Mouse (Mus musculus) 3134 (cell line): ENCODE results near the gene Tshz2.

Experiments
- DNase-seq: peaks from one replicate; pipeline ENCODE4 v3.0.0-alpha.2; 2011; ENCODE audit warnings: low spot score; ENCODE audit not compliant: insufficient read length; ENCODE audit errors: extremely low read depth

Tshz2 gene

GRCm38 (mm10) chr2:169997276-169998049, 364.6 kb downstream of the Tshz2 start:
- no peak for DNase-seq

- DNase-seq, result no peak
Observed at GRCm38 (mm10) chr2:169998878-169999337, 366.1 kb downstream of the Tshz2 start.

- DNase-seq, result no peak
Observed at GRCm38 (mm10) chr2:170002594-170003504, 370.0 kb downstream of the Tshz2 start.

DNA sequence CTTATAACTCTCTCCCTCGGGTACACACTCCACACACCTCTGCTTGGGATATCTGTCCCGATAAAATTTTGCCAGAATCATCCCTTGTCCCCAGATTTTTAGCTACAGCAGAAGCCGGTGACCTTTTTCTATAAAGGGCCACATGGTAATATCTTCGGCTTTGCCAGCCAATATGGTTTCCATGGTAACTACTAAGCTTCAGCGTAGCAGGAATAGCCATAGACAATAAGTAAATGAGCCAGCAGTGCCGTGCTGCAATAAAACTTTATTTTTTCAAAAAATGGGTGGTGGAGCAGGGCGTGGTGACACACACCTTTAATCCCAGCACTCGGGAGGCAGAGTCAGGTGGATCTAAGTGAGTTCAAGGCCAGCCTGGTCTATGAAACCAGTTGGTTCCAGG, 370.9 kb downstream of the Tshz2 start:
- no peak for DNase-seq

GRCm38 (mm10) chr2:170006829-170007228, 374.0 kb downstream of the Tshz2 start:
- no peak for DNase-seq

DNA sequence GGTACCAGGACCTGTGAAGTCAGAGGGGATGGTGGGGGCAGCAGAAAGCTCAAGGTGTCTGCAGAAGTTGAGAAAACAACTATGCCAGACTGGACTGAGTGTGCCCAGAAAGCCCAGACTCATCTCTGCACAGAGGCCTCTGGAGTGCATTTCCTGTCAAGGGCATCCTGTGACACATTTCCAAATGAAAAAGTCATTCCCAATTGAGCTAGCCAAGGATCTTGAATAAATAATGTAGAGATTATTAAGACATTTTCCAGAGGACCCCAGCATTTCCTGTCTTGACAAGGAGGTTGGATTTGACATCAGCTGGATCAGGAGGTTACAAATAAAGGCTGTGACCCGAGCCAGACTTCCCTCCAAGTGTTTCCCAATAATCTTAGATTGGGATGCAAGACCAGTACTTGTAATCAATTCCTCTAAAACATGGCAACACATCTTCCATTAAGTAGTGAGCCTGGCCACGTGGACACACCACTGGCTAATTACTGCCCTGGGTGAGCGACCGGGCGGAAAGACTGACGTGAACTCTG, 374.7 kb downstream of the Tshz2 start:
- no peak for DNase-seq

- no peak for DNase-seq
Observed at GRCm38 (mm10) chr2:170009729-170010128, 376.9 kb downstream of the Tshz2 start.

DNA sequence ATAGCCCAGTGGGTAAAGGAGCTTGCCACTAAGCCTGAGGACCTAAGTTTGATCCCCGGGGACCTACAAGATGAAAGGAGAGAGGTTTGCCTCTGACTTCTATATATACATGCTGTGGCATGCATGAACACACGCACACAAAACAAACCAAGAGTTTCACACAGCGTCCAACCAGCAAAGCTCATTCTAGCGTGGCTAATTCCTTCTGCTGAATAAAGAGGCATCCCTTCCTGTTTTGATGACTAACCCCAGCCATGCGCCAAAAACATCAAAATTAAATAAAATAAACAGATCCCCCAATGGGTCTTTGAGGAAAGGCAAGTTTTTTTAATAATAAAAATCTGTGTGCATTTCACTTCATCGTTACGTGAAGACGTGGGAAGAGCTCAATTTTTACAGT, 379.0 kb downstream of the Tshz2 start:
- DNase-seq, result no peak

GRCm38 (mm10) chr2:170017302-170017701, 384.5 kb downstream of the Tshz2 start:
- DNase-seq, result no peak

GRCm38 (mm10) chr2:170017926-170018325, 385.1 kb downstream of the Tshz2 start:
- no peak for DNase-seq

DNA sequence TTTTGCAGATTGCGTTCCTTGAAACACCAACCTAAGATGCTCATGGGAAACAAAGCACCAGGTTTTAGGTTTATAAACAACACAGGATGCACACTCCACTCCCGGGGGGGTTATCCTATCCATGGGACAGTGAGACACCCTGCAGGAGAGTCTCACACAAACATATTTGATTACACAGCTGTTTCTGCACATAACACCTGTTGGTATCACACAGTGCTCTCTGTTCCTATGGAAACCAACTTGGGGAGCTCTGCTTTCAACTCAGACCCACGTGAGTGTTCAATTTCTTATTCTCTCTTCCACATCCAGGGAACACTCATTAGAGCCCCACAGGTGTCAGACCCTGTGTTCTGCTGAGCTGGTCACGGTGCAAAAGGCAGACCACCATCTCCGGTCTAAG, 390.1 kb downstream of the Tshz2 start:
- DNase-seq, result no peak

DNA sequence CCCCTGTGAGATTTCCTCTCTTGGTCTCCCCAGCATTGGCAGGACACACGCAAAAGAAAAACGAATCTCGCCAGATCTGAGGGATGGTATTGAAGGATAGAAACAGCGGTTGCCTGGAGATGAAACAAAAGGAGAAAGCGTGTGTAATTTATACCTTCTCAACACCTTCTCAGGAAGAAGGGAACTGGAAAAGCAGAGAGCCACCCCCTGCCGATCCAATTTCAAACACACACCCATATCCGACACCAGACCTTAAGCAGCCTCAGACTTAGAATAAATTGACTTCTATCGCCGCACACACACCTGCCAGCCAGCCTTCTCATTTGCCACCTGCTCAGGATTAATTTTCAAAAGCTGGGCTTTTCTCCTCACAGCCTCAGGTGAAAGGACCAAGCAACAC, 390.9 kb downstream of the Tshz2 start:
- DNase-seq, result no peak

GRCm38 (mm10) chr2:170024939-170025338, 392.1 kb downstream of the Tshz2 start:
- no peak for DNase-seq

GRCm38 (mm10) chr2:170025896-170026295, 393.1 kb downstream of the Tshz2 start:
- no peak for DNase-seq

DNA sequence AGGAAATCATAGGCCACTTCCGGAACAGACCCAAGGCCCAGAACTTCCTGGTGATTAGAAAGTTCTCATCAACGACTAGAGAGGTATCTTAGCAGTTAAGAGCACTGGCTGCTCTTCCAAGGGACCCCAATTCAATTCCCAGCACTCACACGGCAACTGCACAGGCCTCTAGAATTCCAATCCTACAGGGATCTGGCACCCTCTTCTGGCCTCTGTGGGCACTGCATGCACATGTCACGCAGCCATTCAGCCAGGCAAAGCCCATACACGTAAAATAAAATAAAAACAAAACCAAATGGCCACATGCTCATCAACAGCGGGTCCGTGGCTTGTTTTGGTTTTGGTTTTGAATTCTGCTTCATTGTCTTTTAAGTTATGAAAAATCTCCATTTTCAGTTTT, 395.0 kb downstream of the Tshz2 start:
- DNase-seq, result no peak

DNA sequence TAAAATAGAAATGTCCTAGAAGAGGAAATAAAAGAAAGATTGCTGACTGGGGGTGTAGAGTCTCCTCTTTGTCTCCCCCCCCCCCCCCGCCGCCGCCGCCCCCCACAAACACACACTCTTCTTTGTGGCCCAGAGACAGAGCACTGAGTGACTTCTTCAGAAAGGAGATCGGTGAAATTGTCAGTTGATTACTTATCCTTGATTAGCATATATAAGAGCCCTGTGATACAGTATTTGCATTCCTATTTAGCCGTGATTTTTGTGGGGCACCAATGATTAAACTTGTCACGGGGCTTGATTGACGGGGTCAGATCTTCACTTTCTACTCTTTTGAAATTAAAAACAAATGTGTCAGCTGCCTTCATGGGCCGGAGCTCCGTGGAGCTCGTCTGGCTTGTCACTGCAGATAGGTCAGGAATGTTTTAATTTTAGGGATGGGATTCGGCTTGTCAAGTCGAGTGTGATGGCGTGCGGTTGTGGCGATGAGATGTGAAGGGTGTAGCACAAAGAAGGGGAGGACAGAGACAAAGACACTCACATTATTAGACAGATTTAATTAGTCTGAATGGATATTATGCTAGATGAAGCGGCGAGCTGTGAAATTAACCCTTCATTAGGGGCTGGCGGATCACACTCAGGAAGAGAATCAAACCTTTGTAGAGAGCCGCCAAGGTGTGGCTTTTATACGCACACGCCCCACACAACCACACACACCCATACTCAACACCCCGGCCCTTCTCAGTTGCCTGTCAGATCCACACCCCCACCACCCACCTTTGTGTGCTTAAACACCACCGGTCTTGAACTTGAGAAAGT, 395.9 kb downstream of the Tshz2 start:
- DNase-seq, result no peak

- DNase-seq, result no peak
Observed at GRCm38 (mm10) chr2:170029304-170029856, 396.6 kb downstream of the Tshz2 start.

GRCm38 (mm10) chr2:170031226-170031625, 398.4 kb downstream of the Tshz2 start:
- DNase-seq, result no peak

- DNase-seq, result no peak
Observed at GRCm38 (mm10) chr2:170031872-170032271, 399.1 kb downstream of the Tshz2 start.

- DNase-seq, result no peak
Observed at GRCm38 (mm10) chr2:170033219-170033618, 400.4 kb downstream of the Tshz2 start.
